Mouse (Mus musculus) fat pad, adult 2 months (tissue): ENCODE measurements at regions not wholly inside any gene's neighbourhood (a gene's known extent, or its start where the extent isn't known, plus 50 kb on each side); places are given as distances from the start of the nearest gene placed in this dataset.

ENCODE experiments used
- DNase-seq: peaks from one replicate; pipeline ENCODE4 v3.0.0-alpha.2; 2011; ENCODE audit warnings: low read depth, low spot score; ENCODE audit errors: extremely low read depth

DNA sequence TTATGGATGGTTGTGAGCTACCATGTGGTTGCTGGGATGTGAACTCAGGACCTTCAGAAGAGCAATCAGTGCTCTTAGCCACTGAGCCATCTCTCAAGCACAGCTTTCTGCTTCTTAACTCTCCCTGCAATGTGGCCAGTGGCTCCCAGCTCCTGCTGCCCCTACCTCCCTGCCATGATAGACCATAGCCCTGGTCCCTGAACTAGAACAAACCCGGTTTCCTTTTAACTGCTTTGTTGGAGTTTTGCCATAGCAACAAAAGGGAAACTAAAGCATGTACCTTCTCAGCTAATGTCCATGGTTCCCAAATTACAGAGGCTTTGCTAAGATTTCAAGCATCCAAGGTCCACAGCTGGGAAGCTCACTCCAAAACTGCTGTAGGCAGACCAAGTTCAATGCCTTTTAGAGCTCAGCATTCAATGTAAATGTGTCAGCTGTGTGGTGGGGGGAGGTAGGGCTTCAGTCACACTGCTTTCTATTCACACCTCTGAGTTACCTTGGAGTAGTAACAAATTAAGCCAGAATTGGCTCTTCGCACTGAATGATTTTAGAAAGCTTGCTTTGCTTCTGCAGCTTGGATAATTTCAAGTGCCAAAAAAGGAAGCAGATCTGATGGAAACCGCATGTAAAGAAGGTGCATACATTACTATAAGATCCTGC lies 54.0 kb upstream of the Usp24 start:
- no peak for DNase-seq

DNA sequence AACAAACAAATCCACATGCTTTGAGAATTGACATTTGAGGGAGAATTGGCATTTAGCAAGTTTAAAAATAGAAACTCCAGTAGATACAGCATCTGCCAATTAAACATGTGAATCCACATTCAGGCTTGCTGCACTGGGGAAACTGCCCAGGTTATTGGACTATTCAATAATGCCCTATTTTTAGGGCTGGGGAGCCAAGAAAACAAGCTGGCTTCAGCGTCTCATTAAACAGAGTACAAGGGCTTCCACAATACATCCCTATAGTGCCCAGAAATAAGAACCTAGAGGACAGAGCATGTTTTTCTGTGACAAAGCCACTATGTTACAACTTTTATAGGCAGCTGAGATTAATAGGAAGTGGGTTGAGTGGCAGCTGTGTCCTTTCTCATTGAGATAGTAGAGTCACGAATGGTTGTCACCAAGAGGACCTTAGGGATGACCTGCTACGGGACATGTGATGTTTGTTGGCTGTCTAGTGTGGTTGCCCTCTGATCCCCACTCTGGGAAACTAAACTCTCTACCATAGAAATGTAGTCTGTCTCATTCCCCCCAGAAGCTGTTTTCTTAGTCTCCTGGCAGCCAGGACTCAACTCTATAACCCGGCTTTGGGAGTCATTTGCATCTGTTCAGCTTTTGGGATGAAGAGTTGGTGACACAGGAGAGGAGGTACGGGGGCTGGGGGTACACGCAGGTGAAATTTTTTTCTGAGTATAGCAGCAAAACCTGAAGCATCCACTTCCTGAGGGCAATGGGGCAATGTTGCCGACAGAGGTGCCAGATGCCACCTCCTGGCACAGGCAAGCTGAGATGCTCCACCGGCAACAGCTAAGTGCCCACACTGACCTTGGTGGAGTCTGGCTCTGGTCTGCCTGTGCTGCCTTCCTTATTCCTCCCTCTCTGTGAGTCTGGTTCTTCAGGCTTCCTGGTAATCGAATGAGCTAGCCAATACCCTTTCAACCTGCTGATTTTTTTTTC lies 53.0 kb upstream of the Usp24 start:
- no peak for DNase-seq
